Mouse (Mus musculus): ENCODE results near the gene Bpifc. TPM values are rescaled to one million over a fixed set of nuclear protein-coding genes. Genes with fewer than 3 reads are reported as not detected.

Bpifc gene
- polyA plus RNA-seq, 1 experiment from 2014 or later, result 0.14 TPM

DNA sequence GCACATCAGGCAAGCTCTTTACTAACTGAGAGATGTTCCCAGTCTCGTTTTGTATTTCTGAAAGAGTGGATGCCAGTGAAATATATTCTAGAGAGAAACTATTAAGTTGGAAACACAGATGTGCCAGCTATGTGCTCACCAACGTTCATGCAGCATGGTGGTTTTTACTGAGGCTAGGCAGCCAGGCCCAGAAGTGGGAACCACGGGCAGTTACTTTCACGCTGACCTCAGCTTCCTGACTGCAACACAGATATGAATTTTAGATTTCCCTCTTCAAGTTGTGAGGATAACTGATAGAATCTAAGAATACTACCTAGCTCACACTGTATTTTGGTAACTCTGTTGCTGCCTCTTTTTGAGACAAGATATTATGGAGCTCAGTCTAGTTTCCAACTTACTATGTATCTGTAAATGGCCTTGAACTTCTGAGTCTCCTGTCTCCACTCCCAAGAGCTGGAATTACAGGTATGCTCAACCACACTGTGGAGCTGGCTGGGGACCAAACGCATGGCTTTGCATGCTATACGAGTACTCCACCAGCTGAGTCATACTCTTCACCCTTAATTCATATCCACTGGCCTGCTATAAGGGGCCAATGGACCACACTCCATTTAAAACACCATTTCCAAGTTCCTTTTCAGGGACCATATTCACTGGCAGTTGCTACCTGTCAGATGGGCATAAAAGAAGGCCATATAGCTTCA is 22.1 kb downstream of the Bpifc start:
- TF ChIP-seq CTCF (IDR thresholded peaks at IDR 0.05) (no peak), EP300 (IDR thresholded peaks at IDR 0.05) (no peak)

DNA sequence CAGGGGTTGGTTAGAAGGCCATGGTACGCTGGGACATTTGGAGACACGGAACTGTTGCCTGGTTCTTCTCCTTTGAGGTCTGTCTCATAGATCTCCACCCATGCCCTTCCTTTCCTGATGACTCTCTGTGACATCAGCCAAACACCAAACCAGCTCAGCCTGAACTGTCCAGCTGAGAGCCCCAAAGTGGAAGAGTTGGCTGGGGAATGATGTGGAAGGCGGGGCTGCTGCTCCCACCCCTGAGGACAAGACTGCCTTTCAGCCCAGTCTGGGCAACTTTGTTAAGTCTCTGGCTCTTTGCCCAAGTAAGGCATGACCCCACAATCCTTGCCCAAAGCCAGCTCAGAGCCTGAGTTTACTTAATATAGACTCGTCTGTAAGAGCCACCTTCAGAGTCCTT is 38.8 kb downstream of the Bpifc start:
- peak; percentile 38 for ATAC-seq
- H3K36me3 ChIP-seq (ENCODE audit: insufficient read depth, low read length), result no peaks in the 10 kb centered on the region
- H3K27ac ChIP-seq (ENCODE audit: low read length), result no peak overlapping the region

More for the DNA sequence above, 22.1 kb downstream of the Bpifc start:
- DNase-seq (ENCODE audit: low spot score), result peak; percentile 11
- peak; percentile 56 for ATAC-seq
- H3K27me3 ChIP-seq (replicated peaks; ENCODE audit: insufficient read depth, low read length), result no peaks in the 10 kb centered on the region
- no peak overlapping the region for H3K9ac ChIP-seq (replicated peaks; ENCODE audit: low read depth)
- no peaks in the 10 kb centered on the region for H3K9me3 ChIP-seq (ENCODE audit: low read length)
- no peak overlapping the region for H3K27ac ChIP-seq (ENCODE audit: low read length)
- H3K36me3 ChIP-seq (ENCODE audit: insufficient read depth, low read length), result no peaks in the 10 kb centered on the region
- no peak overlapping the region for H3K4me3 ChIP-seq (ENCODE audit: low read depth, low read length)
- WGBS, result 59% methylated on average over 6 of the region's 6 CpGs
- no peaks in the 10 kb centered on the region for H3K4me1 ChIP-seq (ENCODE audit: insufficient read depth, low read depth, low read length)
- no peak overlapping the region for H3K4me2 ChIP-seq (replicated peaks; ENCODE audit: low read depth, low read length)

DNA sequence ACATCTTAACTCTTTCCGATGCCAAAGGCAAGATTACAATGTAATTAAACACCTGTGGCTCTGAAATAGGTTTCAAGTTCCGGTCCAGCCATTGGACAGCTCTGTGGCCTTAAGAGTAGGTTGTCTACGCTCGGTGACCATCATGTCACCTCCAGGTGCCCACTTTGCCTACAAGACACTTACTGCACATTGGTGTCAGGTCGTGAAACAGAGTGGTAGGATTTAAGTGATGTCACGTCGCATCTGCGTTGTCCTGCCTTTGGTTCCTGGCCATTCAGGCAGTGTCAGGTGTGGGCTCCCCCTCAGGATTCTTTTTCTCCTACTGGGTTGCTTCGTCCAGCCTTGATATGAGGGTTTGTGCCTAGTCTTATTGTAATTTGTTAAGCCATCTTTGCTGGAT is 39.9 kb downstream of the Bpifc start:
- no peak for TF ChIP-seq EP300 (IDR thresholded peaks at IDR 0.05)
- TF ChIP-seq CTCF (IDR thresholded peaks at IDR 0.05), result no peak
- Histone ChIP-seq H3K4me1 (ENCODE audit: insufficient read depth, low read depth, low read length) (no peaks in the 10 kb centered on the region), H3K4me2 (replicated peaks; ENCODE audit: low read depth, low read length) (no peak overlapping the region), H3K9me3 (ENCODE audit: low read length) (no peaks in the 10 kb centered on the region), H3K36me3 (ENCODE audit: insufficient read depth, low read length) (no peaks in the 10 kb centered on the region), H3K4me3 (ENCODE audit: low read depth, low read length) (no peak overlapping the region), H3K27me3 (replicated peaks; ENCODE audit: insufficient read depth, low read length) (no peaks in the 10 kb centered on the region), H3K9ac (replicated peaks; ENCODE audit: low read depth) (no peak overlapping the region), H3K27ac (ENCODE audit: low read length) (no peak overlapping the region)
- 81% methylated on average over 9 of the region's 9 CpGs for whole genome bisulfite sequencing
- DNase-seq (ENCODE audit: low spot score) (no peak), ATAC-seq (no peak)

More for the DNA sequence above, 38.8 kb downstream of the Bpifc start:
- 46% methylated on average over 4 of the region's 4 CpGs for WGBS
- TF ChIP-seq EP300 (IDR thresholded peaks at IDR 0.05) (no peak), CTCF (IDR thresholded peaks at IDR 0.05) (no peak)
- no peak overlapping the region for H3K4me2 ChIP-seq (replicated peaks; ENCODE audit: low read depth, low read length)
- H3K27me3 ChIP-seq (replicated peaks; ENCODE audit: insufficient read depth, low read length), result no peaks in the 10 kb centered on the region
- no peaks in the 10 kb centered on the region for H3K9me3 ChIP-seq (ENCODE audit: low read length)
- DNase-seq (ENCODE audit: low spot score), result no peak
- no peak overlapping the region for H3K9ac ChIP-seq (replicated peaks; ENCODE audit: low read depth)
- no peak overlapping the region for H3K4me3 ChIP-seq (ENCODE audit: low read depth, low read length)
- H3K4me1 ChIP-seq (ENCODE audit: insufficient read depth, low read depth, low read length), result no peaks in the 10 kb centered on the region

DNA sequence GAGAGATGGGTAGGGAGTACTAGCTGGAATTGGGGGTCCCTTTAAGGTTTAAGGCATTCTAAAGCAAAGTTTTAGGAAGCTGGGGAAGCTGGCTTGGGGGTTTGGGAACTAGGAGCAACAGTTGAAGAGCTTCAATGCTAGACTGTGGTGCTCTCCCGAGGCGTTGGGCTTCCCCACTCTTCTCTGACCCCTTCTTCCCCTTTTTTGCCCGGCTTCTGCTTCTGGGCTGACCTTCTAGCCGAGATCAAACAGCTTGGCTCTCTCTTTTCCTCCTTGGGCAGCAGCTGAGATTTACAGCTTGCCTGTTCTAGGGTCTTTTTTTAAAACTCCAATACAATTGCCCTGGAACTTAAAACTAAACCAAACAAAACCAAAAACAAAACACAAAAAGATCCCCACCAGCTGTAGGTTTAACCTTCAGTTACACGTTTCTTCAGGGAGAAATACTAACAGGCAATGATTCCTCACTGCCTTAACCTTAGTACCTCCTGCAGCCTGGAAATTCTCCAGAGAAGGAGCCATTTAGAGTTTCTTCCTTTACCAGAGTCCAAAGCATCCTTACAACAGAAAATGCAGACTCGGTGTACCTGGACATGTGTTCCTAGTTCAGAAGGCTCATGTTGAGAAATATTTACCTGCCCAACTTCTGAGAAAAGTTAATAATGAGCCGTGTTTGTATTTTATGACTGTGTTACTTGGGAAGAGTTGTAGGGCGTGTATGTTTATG is 41.6 kb downstream of the Bpifc start:
- Histone ChIP-seq H3K4me2 (replicated peaks; ENCODE audit: low read depth, low read length) (no peak overlapping the region), H3K9ac (replicated peaks; ENCODE audit: low read depth) (no peak overlapping the region), H3K27me3 (replicated peaks; ENCODE audit: insufficient read depth, low read length) (no peaks in the 10 kb centered on the region), H3K36me3 (ENCODE audit: insufficient read depth, low read length) (no peaks in the 10 kb centered on the region), H3K27ac (ENCODE audit: low read length) (no peak overlapping the region), H3K9me3 (ENCODE audit: low read length) (no peaks in the 10 kb centered on the region), H3K4me1 (ENCODE audit: insufficient read depth, low read depth, low read length) (no peaks in the 10 kb centered on the region), H3K4me3 (ENCODE audit: low read depth, low read length) (no peak overlapping the region)
- DNase-seq (ENCODE audit: low spot score), result no peak
- no peak for TF ChIP-seq EP300 (IDR thresholded peaks at IDR 0.05)
- no peak for TF ChIP-seq CTCF (IDR thresholded peaks at IDR 0.05)
- 46% methylated on average over 8 of the region's 8 CpGs for WGBS
- no peak for ATAC-seq

DNA sequence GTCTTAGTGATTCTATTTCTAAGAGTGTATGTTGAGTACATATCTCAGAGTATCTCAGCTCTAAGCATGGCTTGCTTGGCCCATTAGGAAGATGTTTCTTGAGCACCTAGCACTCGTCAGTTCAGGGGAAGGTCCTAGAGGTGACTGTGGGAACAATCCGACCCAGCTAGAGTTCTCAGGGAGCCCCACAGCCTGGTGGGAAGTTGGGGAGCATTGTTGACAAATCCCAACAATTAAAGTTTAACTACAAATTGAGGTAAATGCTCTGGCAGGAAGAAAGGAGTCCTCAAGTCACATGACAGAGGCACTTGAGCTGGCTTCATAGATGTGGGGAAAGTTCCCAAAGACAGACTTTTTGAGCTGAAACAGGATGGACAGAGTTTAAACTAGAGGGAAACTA is 43.0 kb downstream of the Bpifc start:
- Histone ChIP-seq H3K27me3 (replicated peaks; ENCODE audit: insufficient read depth, low read length) (no peaks in the 10 kb centered on the region), H3K36me3 (ENCODE audit: insufficient read depth, low read length) (no peaks in the 10 kb centered on the region), H3K27ac (ENCODE audit: low read length) (no peak overlapping the region), H3K9me3 (ENCODE audit: low read length) (no peaks in the 10 kb centered on the region), H3K4me3 (ENCODE audit: low read depth, low read length) (no peak overlapping the region), H3K4me2 (replicated peaks; ENCODE audit: low read depth, low read length) (no peak overlapping the region), H3K4me1 (ENCODE audit: insufficient read depth, low read depth, low read length) (no peaks in the 10 kb centered on the region), H3K9ac (replicated peaks; ENCODE audit: low read depth) (no peak overlapping the region)
- 31% methylated on average over 2 of the region's 2 CpGs for WGBS
- no peak for ATAC-seq
- no peak for TF ChIP-seq EP300 (IDR thresholded peaks at IDR 0.05)
- TF ChIP-seq CTCF (IDR thresholded peaks at IDR 0.05), result no peak
- DNase-seq (ENCODE audit: low spot score), result no peak

DNA sequence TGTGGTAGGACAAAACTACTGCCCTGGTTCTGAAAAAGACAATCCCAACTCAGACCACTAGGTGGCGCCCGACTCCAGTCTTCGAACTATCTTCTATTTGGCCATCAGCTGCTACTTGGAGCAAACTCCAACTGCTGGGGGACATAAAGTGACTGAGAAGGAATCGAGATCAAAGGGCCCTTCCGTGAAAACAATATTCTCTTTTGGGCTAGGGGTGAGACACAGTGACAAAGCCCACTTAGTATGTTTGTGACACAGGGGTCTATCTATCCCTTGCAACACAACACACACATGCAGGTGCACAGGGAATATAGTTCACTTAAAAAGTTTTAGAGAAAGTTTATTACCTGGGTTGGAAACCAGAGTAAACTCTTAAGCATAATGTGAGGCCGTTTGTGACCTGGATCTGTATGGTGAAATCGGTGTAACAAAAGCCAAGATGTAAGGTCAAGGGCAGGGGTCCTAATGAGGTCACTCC is 43.5 kb downstream of the Bpifc start:
- TF ChIP-seq EP300 (IDR thresholded peaks at IDR 0.05) (no peak), CTCF (IDR thresholded peaks at IDR 0.05) (peak; percentile 89)

More for the DNA sequence above, 43.5 kb downstream of the Bpifc start:
- H3K4me1 ChIP-seq (ENCODE audit: insufficient read depth, low read depth, low read length), result no peaks in the 10 kb centered on the region
- H3K27ac ChIP-seq (ENCODE audit: low read length), result no peak overlapping the region
- no peak overlapping the region for H3K4me2 ChIP-seq (replicated peaks; ENCODE audit: low read depth, low read length)
- H3K27me3 ChIP-seq (replicated peaks; ENCODE audit: insufficient read depth, low read length), result no peaks in the 10 kb centered on the region
- H3K4me3 ChIP-seq (ENCODE audit: low read depth, low read length), result no peak overlapping the region
- H3K9ac ChIP-seq (replicated peaks; ENCODE audit: low read depth), result no peak overlapping the region
- no peaks in the 10 kb centered on the region for H3K36me3 ChIP-seq (ENCODE audit: insufficient read depth, low read length)
- WGBS, result 8% methylated on average over 7 of the region's 7 CpGs
- DNase-seq (ENCODE audit: low spot score) (peak; percentile 67), ATAC-seq (peak; percentile 40; the same call in 1 of the 2 replicates)
- H3K9me3 ChIP-seq (ENCODE audit: low read length), result no peaks in the 10 kb centered on the region

Data from lung, postnatal 0 days (tissue).